Mouse (Mus musculus) brain, adult 2 months (tissue): ENCODE data around the gene Zfp110.
"Not testable (repeated sequence)": the region's sequence is repeated elsewhere in the genome, so short reads cannot be mapped to it uniquely, and the experiment has no call there.

Experiments
- DNase-seq: peaks from one replicate; pipeline ENCODE4 v3.0.0; 2011; ENCODE audit warnings: low read depth, low spot score

The Zfp110 gene

GRCm38 (mm10) chr7:12834162-12835120 lies at the start of gene Zfp110:
Zfp110 (plus strand) TSS chr7:12834761.
- DNase-seq = peak; percentile 95

DNA sequence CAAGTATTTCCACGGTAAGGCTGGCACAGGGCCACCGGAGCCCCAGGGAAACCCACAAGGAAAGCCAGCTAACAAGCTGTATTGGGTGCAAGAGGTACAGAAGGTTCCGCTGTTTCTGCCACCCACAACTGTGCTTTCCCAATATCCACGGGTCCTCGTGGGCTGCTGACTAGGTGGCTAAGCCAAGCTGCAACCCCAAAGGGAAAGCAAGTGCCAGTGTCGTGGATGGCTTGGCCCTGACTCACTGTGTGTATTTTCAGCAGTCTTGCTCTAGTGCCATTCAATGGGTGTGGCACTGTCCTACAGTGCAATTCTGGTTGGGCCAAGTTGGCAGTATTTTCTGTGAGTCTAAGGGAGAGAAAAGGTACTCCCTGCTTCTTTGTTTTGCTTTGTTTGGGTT lies 47.2 kb upstream of the Zfp110 start:
- DNase-seq = peak; percentile 19

- DNase-seq = peak; percentile 18
These were observed 46.5 kb upstream of the Zfp110 start for GRCm38 (mm10) chr7:12788025-12788424.

DNA sequence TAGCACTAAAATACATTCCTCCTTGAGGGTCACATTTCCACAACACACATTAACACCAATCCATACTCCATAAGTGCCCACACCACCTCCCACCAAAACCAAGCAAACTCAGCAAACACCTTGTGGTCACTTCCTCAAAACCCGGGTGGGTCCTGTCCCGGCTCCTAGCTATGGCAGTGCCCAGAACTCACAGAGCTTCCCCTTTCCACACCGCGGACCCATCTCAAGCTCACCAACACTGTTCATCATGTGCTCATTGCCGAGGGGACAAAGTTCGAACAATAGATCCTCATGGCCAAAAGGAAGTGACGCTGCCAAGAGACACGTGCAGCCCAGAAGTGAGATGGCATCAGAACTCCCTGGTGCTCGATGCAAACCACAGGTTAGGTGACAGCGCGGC lies 41.9 kb upstream of the Zfp110 start:
- not testable (repeated sequence) for DNase-seq

DNA sequence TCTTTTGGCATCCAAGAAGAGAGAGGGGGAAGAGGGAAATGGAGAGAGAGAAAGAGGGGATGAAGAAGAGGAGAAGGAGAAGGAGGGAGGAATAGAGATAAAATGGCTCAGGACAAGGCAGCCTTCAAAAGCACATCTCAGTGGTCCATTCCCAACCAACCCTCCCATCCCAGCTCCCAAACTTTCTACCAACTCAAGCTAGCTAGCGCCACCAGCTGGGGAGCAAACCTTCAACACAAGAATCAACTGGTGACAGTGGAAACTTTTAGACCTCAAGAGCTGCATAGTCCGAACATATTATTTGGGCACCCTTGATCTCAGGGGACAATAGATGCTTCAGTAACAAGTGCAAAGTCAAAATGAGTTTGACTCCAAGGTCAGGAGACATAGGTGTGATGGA lies 36.6 kb upstream of the Zfp110 start:
- no peak for DNase-seq

- DNase-seq = no peak
These were observed 35.0 kb upstream of the Zfp110 start for GRCm38 (mm10) chr7:12799554-12799953.

GRCm38 (mm10) chr7:12802866-12803726 lies 31.5 kb upstream of the Zfp110 start, which contains the start of gene Zscan18:
Zscan18 (minus strand) TSS chr7:12803635.
- DNase-seq = peak; percentile 97

DNA sequence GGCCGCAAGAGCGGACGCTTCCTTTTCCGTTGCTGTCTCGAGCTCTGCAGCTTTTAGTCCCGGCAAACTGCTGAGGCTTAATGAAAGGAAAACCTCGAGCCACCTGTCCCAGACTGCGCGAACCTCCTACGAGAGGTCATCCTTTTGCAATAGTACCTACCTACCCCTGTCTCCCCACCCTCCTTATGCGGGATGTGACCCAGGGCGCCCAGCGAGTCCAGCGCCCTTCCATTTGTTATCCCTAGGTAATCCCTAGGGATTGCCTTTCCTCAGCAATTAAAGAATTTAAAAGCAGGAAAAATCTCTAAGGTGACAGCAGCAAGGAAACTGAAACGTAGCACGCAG lies 30.9 kb upstream of the Zfp110 start:
- no peak for DNase-seq

- DNase-seq = peak; percentile 8
These were observed 19.0 kb upstream of the Zfp110 start for GRCm38 (mm10) chr7:12815566-12815965.

DNA sequence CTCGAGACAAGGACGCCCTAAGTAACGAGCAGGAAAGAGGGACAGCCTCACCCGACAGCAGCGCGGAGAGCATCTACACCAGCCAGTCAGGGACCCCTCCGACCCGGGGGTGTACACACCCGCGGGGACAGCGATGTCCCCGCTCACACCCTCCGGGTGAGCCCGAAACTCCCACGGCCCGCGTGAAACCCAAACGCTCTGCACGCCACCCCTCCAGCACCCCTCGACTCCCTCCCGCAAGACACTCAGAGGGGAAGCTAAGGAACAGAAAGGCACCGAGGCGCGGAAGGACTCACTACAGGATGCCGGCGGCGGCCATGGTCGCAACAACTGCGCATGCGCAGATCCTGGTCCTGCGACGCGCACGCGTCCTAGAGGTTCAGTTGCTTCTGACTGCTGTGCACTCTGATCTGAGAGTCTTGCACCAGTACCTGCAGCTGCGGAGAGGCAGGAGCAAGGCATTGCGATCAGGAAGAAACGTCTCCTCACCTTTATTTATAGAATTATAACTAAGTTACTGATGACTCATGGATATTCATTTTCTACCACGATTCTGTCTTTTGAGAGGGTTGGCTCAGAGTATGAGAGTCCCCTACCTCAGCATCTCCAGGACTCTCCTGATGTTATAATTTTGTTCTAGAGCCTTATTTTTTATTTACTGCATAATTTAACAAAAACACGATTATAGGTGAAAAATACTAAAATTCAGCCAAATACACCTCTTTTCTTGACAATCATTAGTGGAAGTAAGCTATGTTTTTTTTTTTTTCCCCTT lies 15.9 kb upstream of the Zfp110 start, which contains the start of gene Zfp329:
Gene Zfp329, minus strand, starts transcription at position 338 of the 775 bp plus-strand sequence.
- DNase-seq = peak; percentile 96

GRCm38 (mm10) chr7:12835193-12835671 lies 671 bp downstream of the Zfp110 start:
- peak; percentile 6 for DNase-seq

GRCm38 (mm10) chr7:12835779-12836178 lies 1.2 kb downstream of the Zfp110 start:
- no peak for DNase-seq

GRCm38 (mm10) chr7:12874301-12874700 lies 39.7 kb downstream of the Zfp110 start:
- peak; percentile 58 for DNase-seq

GRCm38 (mm10) chr7:12880036-12880435 lies 45.5 kb downstream of the Zfp110 start:
- peak; percentile 77 for DNase-seq

- DNase-seq = not testable (repeated sequence)
These were observed 45.9 kb downstream of the Zfp110 start for GRCm38 (mm10) chr7:12880497-12880896.

- peak; percentile 99 for DNase-seq
These were observed 46.5 kb downstream of the Zfp110 start, which contains the start of gene Zfp128 for GRCm38 (mm10) chr7:12880911-12881660. Zfp128 (plus strand) TSS chr7:12881177.

DNA sequence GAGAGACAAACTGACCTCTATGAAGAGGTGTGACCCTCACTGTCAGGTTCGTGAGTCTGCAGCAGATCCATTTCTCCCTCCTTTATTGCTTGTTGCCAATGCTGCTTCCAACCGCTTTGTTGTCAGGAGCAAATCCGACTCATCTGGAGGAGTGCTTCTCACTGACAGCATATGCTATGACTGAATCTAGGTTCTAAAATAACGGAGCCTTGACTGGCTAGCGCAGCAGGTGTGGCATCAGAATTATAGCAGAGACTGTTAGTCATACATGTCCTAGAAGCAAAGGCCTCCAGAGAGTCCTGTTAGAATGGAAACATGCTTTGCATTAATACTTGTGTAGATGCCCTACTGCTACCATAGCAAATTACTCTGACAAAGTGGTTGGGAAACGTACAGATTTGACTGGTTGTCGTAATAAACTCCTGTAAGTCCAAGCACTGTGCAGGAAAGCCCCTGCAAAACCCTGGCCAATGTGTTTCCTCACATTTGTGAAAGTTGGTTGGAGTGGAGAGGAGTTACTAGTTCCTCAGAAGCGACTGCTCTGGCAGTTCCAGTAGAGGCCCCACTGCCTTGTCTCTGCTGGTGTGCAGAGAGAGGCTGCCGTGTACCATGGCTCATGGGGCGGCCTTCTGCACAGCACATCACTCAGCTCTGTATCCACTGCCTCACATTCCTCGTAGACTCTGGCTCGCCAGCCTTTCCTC lies 52.2 kb downstream of the Zfp110 start:
- peak; percentile 53 for DNase-seq

DNA sequence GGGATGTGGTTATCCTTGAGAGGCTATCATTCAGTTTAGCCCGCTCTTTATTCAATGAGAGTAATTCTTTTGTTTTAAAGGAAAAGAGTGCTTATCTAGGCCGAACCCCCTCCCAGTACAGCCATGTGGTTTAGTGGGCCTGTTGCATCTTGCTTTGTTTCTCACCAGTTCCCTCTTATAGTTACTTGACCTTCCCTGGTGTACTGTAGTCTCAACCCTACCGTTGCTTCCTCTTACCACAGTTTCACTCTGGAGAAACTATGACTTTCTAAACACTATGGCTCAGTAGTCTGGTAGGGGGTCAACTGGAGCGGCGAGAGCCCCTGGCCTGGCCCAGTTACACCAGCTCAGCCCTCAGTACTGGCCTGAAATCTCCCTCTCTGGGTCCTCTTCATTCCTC lies 53.0 kb downstream of the Zfp110 start:
- no peak for DNase-seq

- no peak for DNase-seq
These were observed 56.4 kb downstream of the Zfp110 start for GRCm38 (mm10) chr7:12890928-12891327.

DNA sequence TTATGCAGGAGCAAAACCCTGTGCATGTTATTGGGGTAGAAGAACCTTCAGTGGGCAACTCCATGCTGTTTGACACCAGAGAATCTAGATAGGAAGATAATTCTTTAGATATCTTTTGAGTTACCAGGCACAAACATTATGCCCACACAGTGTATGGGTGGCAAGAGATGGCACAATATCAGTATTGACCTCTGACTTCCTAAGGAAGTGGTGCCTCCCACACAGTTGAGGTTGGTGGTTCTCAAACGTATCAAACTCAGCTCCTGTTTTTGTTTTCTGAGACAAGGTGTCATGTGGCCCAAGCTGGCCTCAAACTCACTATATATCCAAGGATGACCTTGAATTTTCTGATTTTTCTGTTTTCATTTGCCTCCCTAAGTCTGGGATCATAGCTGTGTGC lies 56.8 kb downstream of the Zfp110 start:
- no peak for DNase-seq
